ENCODE assay signal across 16 mouse cellular contexts in genomic region chr17:13206491-13206890, GRCm38 (mm10). TPM values are rescaled to one million over a fixed set of nuclear protein-coding genes. Genes with fewer than 3 reads are reported as not detected.
DNase-seq lines count a peak whose midpoint lies in the region; ATAC-seq and TF ChIP-seq lines count a peak whose summit lies in the region.
"Had no signal": no experiment of that assay in that cellular context is flagged by ENCODE, and none has a peak within 500 bp of the region (broad histone marks: within the 10 kb centered on the region; RNA-seq: fewer than 3 reads in every experiment).

No protein-coding gene starts in this region.

- peaks cover 27% of the 10 kb centered on the region for H3K9me3 ChIP-seq in forebrain, postnatal 0 days (ENCODE audit: low read length)
- H3K9me3 ChIP-seq in forebrain, embryonic 16.5 days (ENCODE audit: control insufficient read depth, low read length): peaks cover 21% of the 10 kb centered on the region
- H3K9me3 ChIP-seq in liver, embryonic 11.5 days (ENCODE audit: control insufficient read depth, low read length): peaks cover 18% of the 10 kb centered on the region
- H3K9me3 ChIP-seq in liver, postnatal 0 days (ENCODE audit: low read length): peaks cover 17% of the 10 kb centered on the region
- H3K9me3 ChIP-seq in hindbrain, embryonic 15.5 days: peaks cover 37% of the 10 kb centered on the region
- H3K9me3 ChIP-seq in stomach, embryonic 14.5 days (ENCODE audit: control insufficient read depth, low read depth, low read length): peaks cover 18% of the 10 kb centered on the region
- H3K9me3 ChIP-seq: G1E had no signal

- ATAC-seq in forebrain, postnatal 0 days: 0 out of 2 replicates have a peak, but pooled peaks have one; percentile 9
- ATAC-seq in forebrain, embryonic 16.5 days: no peak
- ATAC-seq in liver, embryonic 11.5 days (replicated peaks; ENCODE audit: low FRiP score): peak; percentile 42; the same call in 1 of the 2 replicates
- ATAC-seq in liver, postnatal 0 days: no peak
- ATAC-seq in hindbrain, embryonic 15.5 days (ENCODE audit: low FRiP score, low read depth): peak; percentile 58
- ATAC-seq in stomach, embryonic 14.5 days (ENCODE audit: insufficient number of reproducible peaks, insufficient read depth, low FRiP score, low read depth): peak; percentile 42; the same call in 1 of the 2 replicates
- ATAC-seq: activated CD4-positive, CD25-positive, alpha-beta regulatory T cell, adult 4 months had no signal

- no peak overlapping the region for H3K27ac ChIP-seq in forebrain, postnatal 0 days (ENCODE audit: low read depth, low read length)
- H3K27ac ChIP-seq in forebrain, embryonic 16.5 days (ENCODE audit: low read length): no peak overlapping the region
- no peak overlapping the region for H3K27ac ChIP-seq in liver, embryonic 11.5 days (ENCODE audit: low read depth, low read length)
- no peak overlapping the region for H3K27ac ChIP-seq in liver, postnatal 0 days (ENCODE audit: low read depth)
- no peak overlapping the region for H3K27ac ChIP-seq in hindbrain, embryonic 15.5 days (replicated peaks)
- no peak overlapping the region for H3K27ac ChIP-seq in stomach, embryonic 14.5 days (ENCODE audit: low read length)

- WGBS in forebrain, postnatal 0 days: 93% methylated on average over 2 of the region's 2 CpGs
- WGBS in forebrain, embryonic 16.5 days: 93% methylated on average over 2 of the region's 2 CpGs
- WGBS in liver, embryonic 11.5 days: 78% methylated on average over 2 of the region's 2 CpGs
- WGBS in liver, postnatal 0 days (ENCODE audit: insufficient replicate concordance): 76% methylated on average over 2 of the region's 2 CpGs
- WGBS in hindbrain, embryonic 15.5 days: 93% methylated on average over 2 of the region's 2 CpGs
- 90% methylated on average over 2 of the region's 2 CpGs for WGBS in stomach, embryonic 14.5 days

- no peak for DNase-seq in forebrain, postnatal 0 days
- DNase-seq in liver, embryonic 11.5 days (ENCODE audit: low spot score): no peak
- DNase-seq in liver, postnatal 0 days: no peak
- DNase-seq in frontal cortex, postnatal 10 days (ENCODE audit: low spot score in 2 of 2): no peak
- DNase-seq in gastrocnemius, adult 18-20 months (ENCODE audit: low spot score): no peak
- DNase-seq: B cell, adult 2 months; cerebellum, adult 2 months; kidney, adult 2 months had no signal

- H3K4me3 ChIP-seq in forebrain, postnatal 0 days (ENCODE audit: low read depth, low read length): no peak overlapping the region
- no peak overlapping the region for H3K4me3 ChIP-seq in forebrain, embryonic 16.5 days (replicated peaks; ENCODE audit: low read length)
- no peak overlapping the region for H3K4me3 ChIP-seq in liver, embryonic 11.5 days (ENCODE audit: low read depth, low read length)
- H3K4me3 ChIP-seq in liver, postnatal 0 days (ENCODE audit: low read depth, low read length): no peak overlapping the region
- H3K4me3 ChIP-seq in hindbrain, embryonic 15.5 days: no peak overlapping the region
- no peak overlapping the region for H3K4me3 ChIP-seq in stomach, embryonic 14.5 days (ENCODE audit: low read depth, low read length)

- no peak overlapping the region for H3K9ac ChIP-seq in forebrain, postnatal 0 days
- no peak overlapping the region for H3K9ac ChIP-seq in forebrain, embryonic 16.5 days (replicated peaks; ENCODE audit: low read depth, low read length)
- no peak overlapping the region for H3K9ac ChIP-seq in liver, embryonic 11.5 days (ENCODE audit: low read depth, low read length)
- H3K9ac ChIP-seq in liver, postnatal 0 days (replicated peaks): no peak overlapping the region
- H3K9ac ChIP-seq in hindbrain, embryonic 15.5 days: no peak overlapping the region
- H3K9ac ChIP-seq in stomach, embryonic 14.5 days (replicated peaks; ENCODE audit: low read depth, low read length): no peak overlapping the region

- TF ChIP-seq CTCF in forebrain, postnatal 0 days (IDR thresholded peaks at IDR 0.05; ENCODE audit: low read depth): no peak
- TF ChIP-seq CTCF in liver, postnatal 0 days (IDR thresholded peaks at IDR 0.05; ENCODE audit: low read depth): no peak

- no peaks in the 10 kb centered on the region for H3K36me3 ChIP-seq in forebrain, postnatal 0 days (ENCODE audit: insufficient read depth)
- no peaks in the 10 kb centered on the region for H3K36me3 ChIP-seq in forebrain, embryonic 16.5 days (ENCODE audit: control insufficient read depth, insufficient read depth)
- no peaks in the 10 kb centered on the region for H3K36me3 ChIP-seq in liver, embryonic 11.5 days (ENCODE audit: control insufficient read depth, insufficient read depth, low read length)
- no peaks in the 10 kb centered on the region for H3K36me3 ChIP-seq in liver, postnatal 0 days (replicated peaks; ENCODE audit: insufficient read depth, low read length)
- H3K36me3 ChIP-seq in hindbrain, embryonic 15.5 days: no peaks in the 10 kb centered on the region
- no peaks in the 10 kb centered on the region for H3K36me3 ChIP-seq in stomach, embryonic 14.5 days (ENCODE audit: control insufficient read depth, insufficient read depth, low read length)
- H3K36me3 ChIP-seq: G1E had no signal

- no peak for TF ChIP-seq EP300 in liver, postnatal 0 days (IDR thresholded peaks at IDR 0.05; ENCODE audit: low read depth)

- H3K4me1 ChIP-seq in forebrain, postnatal 0 days (ENCODE audit: insufficient read depth): no peaks in the 10 kb centered on the region
- H3K4me1 ChIP-seq in forebrain, embryonic 16.5 days (replicated peaks; ENCODE audit: control insufficient read depth, insufficient read depth, low read length): no peaks in the 10 kb centered on the region
- no peaks in the 10 kb centered on the region for H3K4me1 ChIP-seq in liver, embryonic 11.5 days (replicated peaks; ENCODE audit: control insufficient read depth, insufficient read depth, low read length)
- H3K4me1 ChIP-seq in liver, postnatal 0 days (ENCODE audit: insufficient read depth): no peaks in the 10 kb centered on the region
- no peaks in the 10 kb centered on the region for H3K4me1 ChIP-seq in hindbrain, embryonic 15.5 days (replicated peaks)
- no peaks in the 10 kb centered on the region for H3K4me1 ChIP-seq in stomach, embryonic 14.5 days (ENCODE audit: control insufficient read depth, insufficient read depth, low read length)

- H3K27me3 ChIP-seq in forebrain, postnatal 0 days (ENCODE audit: insufficient read depth, low read length): no peaks in the 10 kb centered on the region
- no peaks in the 10 kb centered on the region for H3K27me3 ChIP-seq in forebrain, embryonic 16.5 days (replicated peaks; ENCODE audit: control insufficient read depth, insufficient read depth, low read length)
- H3K27me3 ChIP-seq in liver, embryonic 11.5 days (replicated peaks; ENCODE audit: control insufficient read depth, insufficient read depth, low read length): no peaks in the 10 kb centered on the region
- H3K27me3 ChIP-seq in liver, postnatal 0 days (ENCODE audit: insufficient read depth, low read length): no peaks in the 10 kb centered on the region
- no peaks in the 10 kb centered on the region for H3K27me3 ChIP-seq in hindbrain, embryonic 15.5 days
- no peaks in the 10 kb centered on the region for H3K27me3 ChIP-seq in stomach, embryonic 14.5 days (ENCODE audit: control insufficient read depth, insufficient read depth, low read length)

- no peak overlapping the region for H3K4me2 ChIP-seq in forebrain, postnatal 0 days (ENCODE audit: low read depth)
- H3K4me2 ChIP-seq in forebrain, embryonic 16.5 days (ENCODE audit: low read length): no peak overlapping the region
- no peak overlapping the region for H3K4me2 ChIP-seq in liver, embryonic 11.5 days
- no peak overlapping the region for H3K4me2 ChIP-seq in liver, postnatal 0 days (ENCODE audit: low read depth, low read length)
- no peak overlapping the region for H3K4me2 ChIP-seq in hindbrain, embryonic 15.5 days
- no peak overlapping the region for H3K4me2 ChIP-seq in stomach, embryonic 14.5 days (replicated peaks; ENCODE audit: low read depth, low read length)

RNA-seq across cellular contexts. Expression of gene Smok2a, which starts 14.5 kb away (rescaled TPM):
- not detected in 2 replicates for total RNA-seq in forebrain, postnatal 0 days (2014; rRNA removed)
- polyA plus RNA-seq in forebrain, postnatal 0 days (2015; fragmentation: Nextera tagmentation; extraction: Ambion mirVana): not detected in 2 replicates
- not detected in 2 replicates for polyA plus RNA-seq in forebrain, embryonic 16.5 days (2015; fragmentation: Nextera tagmentation; extraction: Ambion mirVana)
- polyA plus RNA-seq in liver, embryonic 11.5 days (2014; fragmentation: Nextera tagmentation; extraction: Ambion mirVana): not detected in 2 replicates
- polyA plus RNA-seq in liver, postnatal 0 days (2015; fragmentation: Nextera tagmentation; extraction: Ambion mirVana): not detected in 2 replicates
- polyA plus RNA-seq in hindbrain, embryonic 15.5 days (2015; fragmentation: Nextera tagmentation; extraction: Ambion mirVana): not detected in 2 replicates
- polyA plus RNA-seq in stomach, embryonic 14.5 days (2014; fragmentation: Nextera tagmentation; extraction: Ambion mirVana): not detected in 2 replicates
- total RNA-seq in gastrocnemius, adult 18-20 months (2021): not detected
- total RNA-seq: heart, adult 8-10 months; liver, adult 2 months had no signal
- polyA plus RNA-seq: activated CD4-positive, CD25-positive, alpha-beta regulatory T cell, adult 4 months; cerebellum, adult 2 months; G1E; kidney, adult 2 months; liver, adult 2 months; spleen, adult 2 months had no signal

RNA-seq across cellular contexts. Expression of gene Smok2b, which starts 23.6 kb away (rescaled TPM):
- not detected in 2 replicates for total RNA-seq in forebrain, postnatal 0 days (2014; rRNA removed)
- polyA plus RNA-seq in forebrain, postnatal 0 days (2015; fragmentation: Nextera tagmentation; extraction: Ambion mirVana): not detected in 2 replicates
- not detected in 2 replicates for polyA plus RNA-seq in forebrain, embryonic 16.5 days (2015; fragmentation: Nextera tagmentation; extraction: Ambion mirVana)
- not detected in 2 replicates for polyA plus RNA-seq in liver, embryonic 11.5 days (2014; fragmentation: Nextera tagmentation; extraction: Ambion mirVana)
- not detected in 2 replicates for polyA plus RNA-seq in liver, postnatal 0 days (2015; fragmentation: Nextera tagmentation; extraction: Ambion mirVana)
- polyA plus RNA-seq in hindbrain, embryonic 15.5 days (2015; fragmentation: Nextera tagmentation; extraction: Ambion mirVana): not detected in 2 replicates
- not detected in 2 replicates for polyA plus RNA-seq in stomach, embryonic 14.5 days (2014; fragmentation: Nextera tagmentation; extraction: Ambion mirVana)
- total RNA-seq in gastrocnemius, adult 18-20 months (2021): not detected
- total RNA-seq: heart, adult 8-10 months; liver, adult 2 months had no signal
- polyA plus RNA-seq: cerebellum, adult 2 months; G1E; kidney, adult 2 months; liver, adult 2 months; spleen, adult 2 months had no signal

Comparison
In these comparisons a context has a peak if more than half of its experiments do, and no peak if none do; other contexts are left out.
1. ATAC-seq: peak in forebrain, postnatal 0 days (single experiment), liver, embryonic 11.5 days (single experiment), hindbrain, embryonic 15.5 days (single experiment) and stomach, embryonic 14.5 days (single experiment); none in forebrain, embryonic 16.5 days (single experiment) and liver, postnatal 0 days (single experiment).